Mouse (Mus musculus): ENCODE results near the gene Plg. TPM values are rescaled to one million over a fixed set of nuclear protein-coding genes. Genes with fewer than 3 reads are reported as not detected.

Gene Plg
- polyA plus RNA-seq, 1 experiment from 2014 or later: 0.13 TPM

- no peaks in the 10 kb centered on the region for H3K27me3 ChIP-seq (ENCODE audit: insufficient read depth, low read length)
- H3K36me3 ChIP-seq (ENCODE audit: insufficient read depth, low read length): no peaks in the 10 kb centered on the region
- 71% methylated on average over 2 of the region's 2 CpGs for WGBS
- no peaks in the 10 kb centered on the region for H3K9me3 ChIP-seq (replicated peaks; ENCODE audit: low read length)
- no peak overlapping the region for H3K4me2 ChIP-seq (ENCODE audit: low read length)
- no peaks in the 10 kb centered on the region for H3K4me1 ChIP-seq (replicated peaks; ENCODE audit: insufficient read depth, low read length)
- no peak overlapping the region for H3K27ac ChIP-seq
- no peak for ATAC-seq (replicated peaks; ENCODE audit: low FRiP score, low read depth)
- no peak overlapping the region for H3K4me3 ChIP-seq (replicated peaks; ENCODE audit: low read depth, low read length)
- DNase-seq (ENCODE audit: low spot score): no peak
- H3K9ac ChIP-seq (ENCODE audit: low read depth, low read length): no peak overlapping the region
- no peak for TF ChIP-seq CTCF (IDR thresholded peaks at IDR 0.05; ENCODE audit: low read depth)
Observed at GRCm38 (mm10) chr17:12381579-12381978, 3.2 kb downstream of the Plg start.

DNA sequence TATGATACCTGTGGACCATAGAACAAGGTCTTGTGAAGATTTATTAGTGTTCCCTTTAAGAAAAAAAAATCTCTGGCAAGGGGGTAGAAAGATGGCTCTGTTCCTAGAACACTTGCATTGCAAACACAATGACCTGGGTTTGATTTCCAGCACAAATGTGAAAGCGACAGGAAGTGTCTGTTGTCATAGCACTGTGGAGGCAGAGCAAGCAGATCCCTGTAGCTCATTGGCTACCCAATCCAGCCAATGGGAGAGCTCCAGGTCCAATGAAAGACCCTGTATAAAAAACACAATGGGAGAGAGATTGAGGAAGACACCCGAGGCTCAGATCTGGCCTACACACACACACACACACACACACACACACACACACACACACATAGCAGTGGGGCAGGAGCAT lies 4.1 kb downstream of the Plg start:
- no peak for TF ChIP-seq CTCF (IDR thresholded peaks at IDR 0.05; ENCODE audit: low read depth)
- Histone ChIP-seq H3K4me2 (ENCODE audit: low read length) (no peak overlapping the region), H3K9me3 (replicated peaks; ENCODE audit: low read length) (no peaks in the 10 kb centered on the region), H3K4me3 (replicated peaks; ENCODE audit: low read depth, low read length) (no peak overlapping the region), H3K27me3 (ENCODE audit: insufficient read depth, low read length) (no peaks in the 10 kb centered on the region), H3K36me3 (ENCODE audit: insufficient read depth, low read length) (no peaks in the 10 kb centered on the region), H3K4me1 (replicated peaks; ENCODE audit: insufficient read depth, low read length) (no peaks in the 10 kb centered on the region), H3K9ac (ENCODE audit: low read depth, low read length) (no peak overlapping the region), H3K27ac (no peak overlapping the region)
- ATAC-seq (replicated peaks; ENCODE audit: low FRiP score, low read depth) (no peak), DNase-seq (ENCODE audit: low spot score) (no peak)
- WGBS: 39% methylated on average over 2 of the region's 2 CpGs

DNA sequence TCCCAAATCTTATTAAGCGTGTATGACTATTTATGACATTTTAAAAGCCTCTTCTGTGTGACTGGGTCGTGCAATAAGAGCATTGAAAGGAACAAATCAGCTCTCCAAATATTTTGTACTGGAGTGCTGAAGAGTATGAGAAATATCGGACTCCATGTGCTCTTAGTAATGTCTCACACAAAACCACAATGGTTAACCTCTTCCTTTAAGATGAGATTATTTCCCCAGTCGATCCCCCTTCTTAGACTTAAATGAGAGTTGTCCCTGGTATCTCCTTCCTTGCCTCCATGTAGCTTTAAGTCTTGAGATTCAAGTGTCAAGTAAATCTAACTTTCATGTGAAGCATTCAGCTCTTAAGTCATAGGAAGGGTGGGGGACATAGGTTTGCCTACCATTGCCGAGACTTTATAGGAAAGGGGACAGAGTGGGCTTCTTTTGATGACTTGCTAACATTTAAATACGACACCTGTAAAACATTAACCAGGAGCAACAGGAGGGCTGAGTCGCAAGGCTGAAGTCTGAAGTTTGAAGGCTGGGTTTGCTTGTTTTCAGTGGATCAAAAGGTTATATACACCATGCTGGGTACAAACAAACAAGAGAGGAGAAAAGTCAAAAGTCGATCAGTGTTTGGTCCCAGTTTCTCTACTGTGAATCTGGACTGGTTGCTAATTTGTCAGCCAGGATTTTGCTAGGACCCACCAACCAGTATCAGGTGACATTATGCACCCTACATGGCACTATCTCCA lies 6.8 kb downstream of the Plg start:
- no peak overlapping the region for H3K4me3 ChIP-seq (replicated peaks; ENCODE audit: low read depth, low read length)
- H3K9ac ChIP-seq (ENCODE audit: low read depth, low read length): no peak overlapping the region
- no peak for DNase-seq (ENCODE audit: low spot score)
- no peak for TF ChIP-seq CTCF (IDR thresholded peaks at IDR 0.05; ENCODE audit: low read depth)
- H3K27me3 ChIP-seq (ENCODE audit: insufficient read depth, low read length): no peaks in the 10 kb centered on the region
- H3K36me3 ChIP-seq (ENCODE audit: insufficient read depth, low read length): no peaks in the 10 kb centered on the region
- H3K4me2 ChIP-seq (ENCODE audit: low read length): no peak overlapping the region
- no peaks in the 10 kb centered on the region for H3K9me3 ChIP-seq (replicated peaks; ENCODE audit: low read length)
- ATAC-seq (replicated peaks; ENCODE audit: low FRiP score, low read depth): no peak
- H3K4me1 ChIP-seq (replicated peaks; ENCODE audit: insufficient read depth, low read length): no peaks in the 10 kb centered on the region
- H3K27ac ChIP-seq: no peak overlapping the region
- 67% methylated on average over 8 of the region's 8 CpGs for WGBS

DNA sequence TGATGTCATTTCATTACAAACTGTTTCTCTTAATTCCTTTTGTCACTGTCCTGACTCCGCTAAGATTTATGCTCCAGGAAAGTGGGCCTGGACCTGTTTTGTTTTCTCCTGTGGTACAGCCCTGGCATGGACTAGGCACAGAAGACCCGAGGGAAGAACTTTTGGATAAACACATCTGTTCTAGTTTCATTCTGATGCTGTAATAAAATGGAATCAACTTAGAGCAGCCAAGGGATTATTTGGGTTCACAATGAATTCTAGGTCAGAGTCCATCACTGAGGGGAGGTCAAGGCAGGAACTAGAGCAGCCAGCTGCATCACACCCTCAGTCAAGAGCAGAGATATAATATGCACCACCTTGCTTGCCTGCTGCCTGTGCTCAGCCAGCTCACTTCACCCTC lies 9.4 kb downstream of the Plg start:
- no peak for ATAC-seq (replicated peaks; ENCODE audit: low FRiP score, low read depth)
- 71% methylated on average over 2 of the region's 2 CpGs for WGBS

DNA sequence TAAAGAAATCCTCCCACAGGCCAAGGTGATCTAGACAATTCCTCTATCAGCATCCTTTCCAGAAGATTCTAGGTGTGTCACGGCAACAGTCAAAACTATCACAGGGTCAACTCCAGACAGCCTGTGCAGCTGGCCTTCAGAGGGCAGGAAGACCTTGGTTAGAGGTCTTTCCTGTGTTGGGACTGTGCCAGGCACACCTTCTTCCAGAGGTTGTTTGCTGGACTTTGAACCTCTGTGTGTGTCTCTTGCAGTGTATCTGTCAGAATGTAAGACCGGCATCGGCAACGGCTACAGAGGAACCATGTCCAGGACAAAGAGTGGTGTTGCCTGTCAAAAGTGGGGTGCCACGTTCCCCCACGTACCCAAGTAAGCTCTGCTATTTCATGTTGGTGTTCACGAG lies 9.8 kb downstream of the Plg start:
- WGBS: 81% methylated on average over 7 of the region's 7 CpGs
- TF ChIP-seq CTCF (IDR thresholded peaks at IDR 0.05; ENCODE audit: low read depth): no peak
- Histone ChIP-seq H3K4me3 (replicated peaks; ENCODE audit: low read depth, low read length) (no peak overlapping the region), H3K4me2 (ENCODE audit: low read length) (no peak overlapping the region), H3K36me3 (ENCODE audit: insufficient read depth, low read length) (no peaks in the 10 kb centered on the region), H3K9me3 (replicated peaks; ENCODE audit: low read length) (no peaks in the 10 kb centered on the region), H3K27ac (no peak overlapping the region), H3K4me1 (replicated peaks; ENCODE audit: insufficient read depth, low read length) (no peaks in the 10 kb centered on the region), H3K9ac (ENCODE audit: low read depth, low read length) (no peak overlapping the region), H3K27me3 (ENCODE audit: insufficient read depth, low read length) (no peaks in the 10 kb centered on the region)
- no peak for DNase-seq (ENCODE audit: low spot score)
- no peak for ATAC-seq (replicated peaks; ENCODE audit: low FRiP score, low read depth)

More for the DNA sequence above, 9.4 kb downstream of the Plg start:
- Histone ChIP-seq H3K27me3 (ENCODE audit: insufficient read depth, low read length) (no peaks in the 10 kb centered on the region), H3K4me3 (replicated peaks; ENCODE audit: low read depth, low read length) (no peak overlapping the region), H3K4me2 (ENCODE audit: low read length) (no peak overlapping the region), H3K9me3 (replicated peaks; ENCODE audit: low read length) (no peaks in the 10 kb centered on the region), H3K36me3 (ENCODE audit: insufficient read depth, low read length) (no peaks in the 10 kb centered on the region), H3K9ac (ENCODE audit: low read depth, low read length) (no peak overlapping the region), H3K27ac (no peak overlapping the region), H3K4me1 (replicated peaks; ENCODE audit: insufficient read depth, low read length) (no peaks in the 10 kb centered on the region)
- TF ChIP-seq CTCF (IDR thresholded peaks at IDR 0.05; ENCODE audit: low read depth): no peak
- no peak for DNase-seq (ENCODE audit: low spot score)

DNA sequence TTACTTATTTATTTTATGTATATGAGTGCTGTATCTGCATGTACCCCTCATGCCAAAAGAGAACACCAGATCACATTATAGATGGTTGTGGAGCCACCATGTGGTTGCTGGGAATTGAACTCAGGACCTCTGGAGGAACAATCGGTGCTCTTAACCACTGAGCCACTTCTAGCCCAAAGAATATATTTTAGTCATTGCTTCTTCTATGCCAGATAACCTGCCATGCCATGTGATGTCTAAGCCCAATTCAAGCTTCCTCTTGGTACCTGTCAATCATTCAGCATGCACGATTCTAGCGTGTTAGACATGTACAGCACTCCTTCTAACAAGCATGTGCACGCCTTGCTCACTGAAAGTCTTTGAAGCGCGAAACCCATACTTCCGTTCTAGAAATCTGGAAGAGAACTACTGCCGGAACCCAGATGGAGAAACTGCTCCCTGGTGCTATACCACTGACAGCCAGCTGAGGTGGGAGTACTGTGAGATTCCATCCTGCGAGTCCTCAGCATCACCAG lies 17.8 kb downstream of the Plg start:
- H3K4me1 ChIP-seq (replicated peaks; ENCODE audit: insufficient read depth, low read length): no peaks in the 10 kb centered on the region
- no peaks in the 10 kb centered on the region for H3K36me3 ChIP-seq (ENCODE audit: insufficient read depth, low read length)
- ATAC-seq (replicated peaks; ENCODE audit: low FRiP score, low read depth) (no peak), DNase-seq (ENCODE audit: low spot score) (no peak)
- TF ChIP-seq CTCF (IDR thresholded peaks at IDR 0.05; ENCODE audit: low read depth): no peak
- H3K9me3 ChIP-seq (replicated peaks; ENCODE audit: low read length): no peaks in the 10 kb centered on the region
- no peak overlapping the region for H3K27ac ChIP-seq
- no peak overlapping the region for H3K4me3 ChIP-seq (replicated peaks; ENCODE audit: low read depth, low read length)
- no peak overlapping the region for H3K4me2 ChIP-seq (ENCODE audit: low read length)
- no peaks in the 10 kb centered on the region for H3K27me3 ChIP-seq (ENCODE audit: insufficient read depth, low read length)
- 87% methylated on average over 9 of the region's 9 CpGs for WGBS
- no peak overlapping the region for H3K9ac ChIP-seq (ENCODE audit: low read depth, low read length)
